Mouse (Mus musculus) lung, embryonic 14.5 days (tissue): ENCODE data around the gene Dop1b. TPM values are rescaled to one million over a fixed set of nuclear protein-coding genes. Genes with fewer than 3 reads are reported as not detected.

ENCODE experiments used
- ATAC-seq: fragments of 200-750 bp; cut with Nextera tagmentation; 2 replicates; pipeline ENCODE4 v1.8.0; 2017; ENCODE audit warnings: mild to moderate bottlenecking, moderate TSS enrichment, moderate library complexity; ENCODE audit not compliant: insufficient read depth
- DNase-seq: peaks from one replicate; pipeline ENCODE4 v3.0.0-alpha.2; 2015
- H3K27ac ChIP-seq: fragments of 300-500 bp; sonication (generic); 2 replicates; pipeline ENCODE4 v1.5.1; 2014; ENCODE audit warnings: low read depth, mild to moderate bottlenecking, moderate library complexity
- H3K27me3 ChIP-seq: fragments of 300-500 bp; sonication (generic); 2 replicates; pipeline ENCODE4 v1.6.1; 2014; ENCODE audit warnings: low read length, control low read depth; ENCODE audit not compliant: insufficient read depth
- H3K36me3 ChIP-seq: fragments of 300-500 bp; sonication (generic); 2 replicates; pipeline ENCODE4 v1.6.1; 2014; ENCODE audit warnings: control low read depth; ENCODE audit not compliant: insufficient read depth
- H3K4me1 ChIP-seq: fragments of 300-500 bp; sonication (generic); 2 replicates; pipeline ENCODE4 v1.6.1; 2014; ENCODE audit warnings: antibody characterized with exemption, control low read depth; ENCODE audit not compliant: insufficient read depth
- H3K4me2 ChIP-seq: fragments of 300-500 bp; sonication (generic); 2 replicates; pipeline ENCODE4 v1.6.1; 2014; ENCODE audit warnings: mild to moderate bottlenecking
- H3K4me3 ChIP-seq: fragments of 300-500 bp; sonication (generic); 2 replicates; pipeline ENCODE4 v1.5.1; 2014; ENCODE audit warnings: low read depth, low read length
- H3K9ac ChIP-seq: fragments of 300-500 bp; sonication (generic); 2 replicates; pipeline ENCODE4 v1.6.1; 2014
- H3K9me3 ChIP-seq: fragments of 300-500 bp; sonication (generic); 2 replicates; pipeline ENCODE4 v1.6.1; 2016; ENCODE audit warnings: low read depth, low read length, control low read depth
- CTCF ChIP-seq: IDR thresholded peaks from 2 replicates; pipeline ENCODE4 v1.5.1; 2016; ENCODE audit warnings: antibody characterized with exemption, low read depth
- WGBS: fragments of 180-500 bp; shearing (Covaris S2); extraction: QIAGEN DNeasy Blood & Tissue Kit; methylation state at CpG from one replicate; pipeline ENCODE4 v1.1.7; 2014; 5-methylcytosine and 5-hydroxymethylcytosine counted together
- polyA plus RNA-seq: library from polyadenylated mRNA; unstranded; fragments of >200 nt; fragmentation: Nextera tagmentation; extraction: Ambion mirVana; gene quantifications from 2 replicates; pipeline ENCODE4 v1.2.1, GENCODE M21; 2014

Gene Dop1b
- polyA plus RNA-seq, 1 experiment from 2014 or later: 13.4 TPM

DNA sequence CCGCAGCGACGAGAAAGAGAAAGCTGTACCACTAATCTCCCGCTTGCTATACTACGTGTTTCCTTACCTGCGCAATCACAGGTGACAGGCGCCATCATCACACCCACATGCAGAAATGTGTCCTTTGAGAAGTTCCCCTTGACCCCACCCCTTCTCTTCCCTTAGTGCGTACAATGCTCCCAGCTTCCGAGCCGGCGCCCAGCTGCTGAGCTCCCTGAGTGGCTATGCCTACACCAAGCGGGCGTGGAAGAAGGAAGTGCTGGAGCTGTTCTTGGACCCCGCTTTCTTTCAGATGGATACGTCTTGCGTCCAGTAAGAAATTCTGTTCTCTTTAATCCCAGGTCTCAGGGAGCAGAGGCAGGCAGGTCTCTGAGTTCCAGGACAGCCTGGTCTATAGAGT lies 88.2 kb downstream of the Dop1b start:
- 91% methylated on average over 16 of the region's 16 CpGs for WGBS
- no peak for ATAC-seq
- no peak for TF ChIP-seq CTCF

DNA sequence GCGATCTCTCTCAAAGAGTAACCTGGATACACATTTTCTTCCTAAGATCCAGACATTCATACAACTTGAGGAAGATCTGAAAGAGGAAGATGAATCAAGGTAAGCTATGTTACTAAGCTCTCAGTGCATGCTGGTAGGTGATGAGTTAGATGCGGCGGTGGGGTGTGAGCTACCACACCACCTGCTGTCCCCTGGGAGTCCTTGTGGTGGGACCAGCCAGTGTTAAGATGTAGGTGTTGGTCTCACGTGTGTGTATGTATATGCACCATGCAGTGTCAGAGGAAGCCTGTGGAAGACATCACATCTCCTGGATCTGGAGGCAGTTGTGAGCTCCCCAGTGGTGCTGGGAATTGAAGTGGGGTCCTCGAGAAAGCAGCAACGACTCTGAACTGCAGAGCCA lies 95.5 kb downstream of the Dop1b start:
- Histone ChIP-seq H3K36me3 (0 out of 2 replicates have a peak, but pooled peaks cover 4% of the 10 kb centered on the region), H3K9me3 (no peaks in the 10 kb centered on the region), H3K27me3 (no peaks in the 10 kb centered on the region), H3K4me3 (no peak overlapping the region), H3K4me1 (peaks cover 23% of the 10 kb centered on the region), H3K9ac (no peak overlapping the region), H3K4me2 (no peak overlapping the region), H3K27ac (0 out of 2 replicates have a peak overlapping the region, but pooled peaks have one; percentile 83)
- WGBS: 88% methylated on average over 6 of the region's 6 CpGs
- ATAC-seq (no peak), DNase-seq (no peak)
- TF ChIP-seq CTCF: no peak

More for the DNA sequence above, 88.2 kb downstream of the Dop1b start:
- H3K9me3 ChIP-seq: no peaks in the 10 kb centered on the region
- no peak overlapping the region for H3K4me3 ChIP-seq
- DNase-seq: no peak
- no peak overlapping the region for H3K27ac ChIP-seq
- H3K4me2 ChIP-seq: no peak overlapping the region
- no peak overlapping the region for H3K9ac ChIP-seq
- 0 out of 2 replicates have a peak, but pooled peaks cover 3% of the 10 kb centered on the region for H3K36me3 ChIP-seq
- H3K4me1 ChIP-seq: peaks cover 5% of the 10 kb centered on the region; the same call in 1 of the 2 replicates
- no peaks in the 10 kb centered on the region for H3K27me3 ChIP-seq

DNA sequence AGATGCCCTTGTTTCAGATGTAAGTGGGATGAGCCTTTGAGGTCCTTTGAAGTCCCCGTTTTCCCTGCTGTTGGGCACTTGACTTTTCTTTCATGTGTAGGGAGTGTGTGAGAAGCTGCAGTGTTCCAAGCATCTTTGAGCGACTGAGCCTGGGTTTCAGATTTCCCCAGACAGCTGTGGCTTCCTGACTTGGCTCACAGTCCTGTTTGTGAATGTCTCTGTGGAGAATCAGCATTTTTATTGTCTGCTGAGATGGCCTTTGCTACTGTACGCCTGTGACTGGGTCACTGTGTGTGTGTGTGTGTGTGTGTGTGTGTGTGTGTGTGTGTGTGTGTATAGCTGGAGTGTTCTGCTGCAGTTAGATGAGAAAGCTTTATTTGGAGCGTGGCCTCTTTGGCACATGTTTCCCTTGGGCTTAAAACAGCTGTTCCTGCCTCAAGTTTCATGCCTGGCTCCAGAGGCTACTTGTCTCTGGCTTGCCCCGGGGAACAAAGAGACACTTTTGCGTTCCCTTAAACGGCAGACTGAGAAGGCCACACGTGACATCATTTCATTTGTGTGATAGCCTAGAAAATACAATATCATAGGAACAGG lies 96.4 kb downstream of the Dop1b start:
- H3K27ac ChIP-seq: peak overlapping the region; percentile 83
- no peak for TF ChIP-seq CTCF
- ATAC-seq (peak; percentile 82), DNase-seq (peak; percentile 85)
- H3K4me3 ChIP-seq: no peak overlapping the region
- H3K4me1 ChIP-seq: peaks cover 23% of the 10 kb centered on the region
- WGBS: 14% methylated on average over 8 of the region's 8 CpGs
- H3K4me2 ChIP-seq: no peak overlapping the region
- no peaks in the 10 kb centered on the region for H3K27me3 ChIP-seq
- no peak overlapping the region for H3K9ac ChIP-seq
- no peaks in the 10 kb centered on the region for H3K9me3 ChIP-seq
- 0 out of 2 replicates have a peak, but pooled peaks cover 4% of the 10 kb centered on the region for H3K36me3 ChIP-seq

DNA sequence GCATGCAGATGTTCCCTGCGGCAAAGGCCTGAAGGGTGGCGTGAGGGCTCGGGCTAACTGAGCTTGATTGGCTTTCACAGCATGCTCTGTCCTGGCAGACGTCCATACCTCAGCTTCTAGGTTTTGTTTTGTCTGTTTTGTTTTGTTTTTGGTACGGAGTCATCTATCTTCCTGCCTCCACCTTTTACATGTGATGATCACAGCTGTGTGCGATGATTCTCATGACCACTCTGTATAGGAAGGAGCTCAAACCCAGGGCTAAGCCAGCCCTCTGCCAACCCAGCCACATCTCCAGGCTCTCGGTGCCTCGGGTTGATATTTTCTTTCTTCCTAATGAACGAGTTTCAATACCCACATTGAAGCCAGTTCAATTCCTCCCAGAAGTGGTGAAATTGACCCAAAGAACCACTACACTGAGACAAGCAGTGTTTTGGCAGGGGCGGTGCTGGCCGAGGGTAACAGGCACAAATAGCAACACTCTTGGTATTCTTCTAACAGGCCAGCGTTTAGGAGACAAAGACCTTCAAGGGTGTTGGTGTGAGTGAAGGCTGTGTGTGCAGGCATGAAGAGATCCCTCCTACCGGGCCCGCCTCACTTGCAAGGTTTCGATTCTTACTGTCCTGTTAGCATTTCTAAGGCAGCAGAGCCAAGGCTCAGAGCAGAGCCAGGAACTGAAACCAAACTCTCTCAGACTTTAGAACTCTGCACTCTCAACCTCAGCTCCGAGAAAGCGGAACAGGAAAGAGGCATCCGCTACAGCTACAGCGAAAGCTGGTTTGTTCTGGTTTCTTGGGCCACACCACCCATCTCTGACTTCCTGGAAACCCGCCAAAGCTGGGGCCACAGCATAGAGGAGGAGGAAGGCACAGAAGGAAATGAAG lies 104.4 kb downstream of the Dop1b start:
- 0 out of 2 replicates have a peak, but pooled peaks cover 4% of the 10 kb centered on the region for H3K36me3 ChIP-seq
- no peak for TF ChIP-seq CTCF
- H3K27ac ChIP-seq: peak overlapping the region; percentile 87
- peak overlapping the region; percentile 42 for H3K4me2 ChIP-seq
- peaks cover 6% of the 10 kb centered on the region; the same call in 1 of the 2 replicates for H3K4me1 ChIP-seq
- ATAC-seq (peak; percentile 74), DNase-seq (peak; percentile 86)
- no peaks in the 10 kb centered on the region for H3K27me3 ChIP-seq
- 42% methylated on average over 20 of the region's 20 CpGs for WGBS
- H3K4me3 ChIP-seq: 0 out of 2 replicates have a peak overlapping the region, but pooled peaks have one; percentile 3
- peak overlapping the region; percentile 11; the same call in 1 of the 2 replicates for H3K9ac ChIP-seq
- H3K9me3 ChIP-seq: no peaks in the 10 kb centered on the region

DNA sequence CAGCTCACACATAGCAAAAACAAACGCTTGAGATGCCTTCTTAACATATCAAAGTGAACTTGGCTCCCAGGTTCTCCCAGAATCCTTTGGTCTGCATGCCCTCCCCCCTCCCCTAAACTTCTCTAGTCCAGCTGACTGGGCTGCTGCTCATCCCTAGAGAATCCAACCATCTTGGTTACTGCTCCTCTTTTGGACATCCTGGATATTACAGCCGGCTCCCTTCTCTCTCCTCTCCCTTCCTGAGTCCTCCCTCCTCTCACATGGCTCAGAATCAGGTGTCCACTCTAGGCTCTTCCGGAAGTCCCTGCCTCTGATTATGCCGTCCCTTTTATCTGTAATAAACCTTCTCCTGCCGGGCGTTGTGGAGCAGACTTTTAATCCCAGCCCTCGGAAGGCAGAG lies 105.2 kb downstream of the Dop1b start:
- WGBS: 61% methylated on average over 7 of the region's 7 CpGs
- H3K27me3 ChIP-seq: no peaks in the 10 kb centered on the region
- H3K4me2 ChIP-seq: peak overlapping the region; percentile 42
- peaks cover 1% of the 10 kb centered on the region; the same call in 1 of the 2 replicates for H3K9me3 ChIP-seq
- DNase-seq: no peak
- TF ChIP-seq CTCF: no peak
- H3K4me1 ChIP-seq: peaks cover 6% of the 10 kb centered on the region; the same call in 1 of the 2 replicates
- peak overlapping the region; percentile 87; the same call in 1 of the 2 replicates for H3K27ac ChIP-seq
- 0 out of 2 replicates have a peak overlapping the region, but pooled peaks have one; percentile 3 for H3K4me3 ChIP-seq
- H3K9ac ChIP-seq: no peak overlapping the region
- no peaks in the 10 kb centered on the region for H3K36me3 ChIP-seq
- ATAC-seq: 0 out of 2 replicates have a peak, but pooled peaks have one; percentile 9

DNA sequence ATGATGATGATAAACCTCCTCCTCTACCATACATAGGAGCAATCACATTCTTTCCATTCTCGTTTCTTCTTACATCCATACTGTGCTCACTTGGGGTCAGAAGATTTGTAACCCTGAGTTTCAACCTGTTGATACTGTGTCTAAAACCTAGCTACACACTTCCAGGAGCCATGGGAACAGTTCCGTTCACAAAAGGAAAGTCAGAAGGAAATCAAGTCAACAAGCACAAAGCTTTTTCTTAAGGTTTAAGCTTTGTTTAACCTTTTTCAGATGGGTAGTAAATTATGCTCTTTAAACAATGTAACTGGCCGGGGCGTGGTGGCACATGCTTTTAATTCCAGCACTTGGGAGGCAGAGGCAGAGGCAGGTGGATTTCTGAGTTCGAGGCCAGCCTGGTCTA lies 105.7 kb downstream of the Dop1b start:
- no peak overlapping the region for H3K4me3 ChIP-seq
- H3K4me1 ChIP-seq: peaks cover 6% of the 10 kb centered on the region; the same call in 1 of the 2 replicates
- ATAC-seq (no peak), DNase-seq (no peak)
- WGBS: 81% methylated on average over 5 of the region's 5 CpGs
- H3K9me3 ChIP-seq: peaks cover 3% of the 10 kb centered on the region; the same call in 1 of the 2 replicates
- no peaks in the 10 kb centered on the region for H3K27me3 ChIP-seq
- no peak overlapping the region for H3K4me2 ChIP-seq
- no peak overlapping the region for H3K27ac ChIP-seq
- H3K36me3 ChIP-seq: no peaks in the 10 kb centered on the region
- no peak overlapping the region for H3K9ac ChIP-seq
- TF ChIP-seq CTCF: no peak
